Mouse (Mus musculus) liver, embryonic 16.5 days (tissue): ENCODE data around the gene Utrn. TPM values are rescaled to one million over a fixed set of nuclear protein-coding genes. Genes with fewer than 3 reads are reported as not detected.

Source experiments
- ATAC-seq: fragments of 200-750 bp; cut with Nextera tagmentation; 2 replicates; pipeline ENCODE4 v1.8.0; 2017; ENCODE audit warnings: low read depth, mild to moderate bottlenecking, moderate number of reproducible peaks, moderate library complexity
- H3K27ac ChIP-seq: fragments of 300-500 bp; sonication (generic); 2 replicates; pipeline ENCODE4 v1.5.1; 2014; ENCODE audit warnings: mild to moderate bottlenecking, low read length
- H3K27me3 ChIP-seq: fragments of 300-500 bp; sonication (generic); 2 replicates; pipeline ENCODE4 v1.6.1; 2014; ENCODE audit warnings: low read depth, low read length, mixed read lengths; ENCODE audit not compliant: control insufficient read depth, insufficient read depth
- H3K36me3 ChIP-seq: fragments of 300-500 bp; sonication (generic); 2 replicates; pipeline ENCODE4 v1.6.1; 2014; ENCODE audit warnings: mild to moderate bottlenecking; ENCODE audit not compliant: control insufficient read depth, insufficient read depth
- H3K4me1 ChIP-seq: fragments of 300-500 bp; sonication (generic); 2 replicates; pipeline ENCODE4 v1.6.1; 2014; ENCODE audit warnings: low read depth, low read length, mixed read lengths; ENCODE audit not compliant: control insufficient read depth
- H3K4me2 ChIP-seq: fragments of 300-500 bp; sonication (generic); 2 replicates; pipeline ENCODE4 v1.6.1; 2014; ENCODE audit warnings: low read depth, low read length, mixed read lengths
- H3K4me3 ChIP-seq: fragments of 300-500 bp; sonication (generic); 2 replicates; pipeline ENCODE4 v1.5.1; 2014; ENCODE audit warnings: low read depth, mild to moderate bottlenecking, low read length
- H3K9ac ChIP-seq: fragments of 300-500 bp; sonication (generic); 2 replicates; pipeline ENCODE4 v1.6.1; 2014; ENCODE audit warnings: low read depth, low read length
- H3K9me3 ChIP-seq: fragments of 300-500 bp; sonication (generic); replicated peaks from 2 replicates; pipeline ENCODE4 v1.6.1; 2016; ENCODE audit warnings: low read length; ENCODE audit not compliant: control insufficient read depth
- WGBS: fragments of 180-500 bp; shearing (Covaris S2); extraction: QIAGEN DNeasy Blood & Tissue Kit; methylation state at CpG from one replicate; pipeline ENCODE4 v1.1.7; 2014; ENCODE audit not compliant: insufficient replicate concordance; 5-methylcytosine and 5-hydroxymethylcytosine counted together
- polyA plus RNA-seq: library from polyadenylated mRNA; unstranded; fragments of >200 nt; fragmentation: Nextera tagmentation; extraction: Ambion mirVana; gene quantifications from 2 replicates; pipeline ENCODE4 v1.2.1, GENCODE M21; 2015

The Utrn gene
- polyA plus RNA-seq, 1 experiment from 2014 or later, result 10.2 TPM

- no peak overlapping the region for H3K4me3 ChIP-seq
- H3K4me2 ChIP-seq, result no peak overlapping the region
- H3K4me1 ChIP-seq, result no peaks in the 10 kb centered on the region; the same call in none of the 2 replicates
- ATAC-seq, result no peak
- no peaks in the 10 kb centered on the region for H3K27me3 ChIP-seq
- H3K36me3 ChIP-seq, result no peaks in the 10 kb centered on the region
- 40% methylated on average over 1 of the region's 1 CpGs for WGBS
- H3K9me3 ChIP-seq, result no peaks in the 10 kb centered on the region
- no peak overlapping the region for H3K9ac ChIP-seq
- H3K27ac ChIP-seq, result no peak overlapping the region
Measured at GRCm38 (mm10) chr10:12834215-12834614, 35.0 kb downstream of the Utrn start.

DNA sequence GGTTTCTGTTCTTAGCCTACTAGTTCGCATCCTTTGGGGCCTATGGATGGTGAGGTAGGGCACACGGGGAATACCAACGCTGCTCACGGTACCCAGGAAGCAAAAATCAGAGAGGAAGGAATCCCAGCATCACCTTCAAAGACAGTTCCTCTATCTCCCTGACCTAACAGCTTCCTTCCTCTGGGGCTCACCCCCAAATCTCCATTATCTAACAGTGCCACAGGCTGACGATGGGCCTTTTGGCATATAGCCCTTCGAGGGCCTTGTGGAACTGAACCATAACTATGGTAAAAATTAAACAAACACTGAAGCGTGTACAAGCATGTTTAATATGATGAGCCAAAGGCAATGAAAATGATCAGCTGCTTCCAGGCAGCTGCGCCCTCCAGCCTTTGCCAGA, 37.0 kb downstream of the Utrn start:
- no peak overlapping the region for H3K4me2 ChIP-seq
- H3K4me1 ChIP-seq, result no peaks in the 10 kb centered on the region; the same call in none of the 2 replicates
- no peak overlapping the region for H3K9ac ChIP-seq
- H3K4me3 ChIP-seq, result no peak overlapping the region
- WGBS, result 36% methylated on average over 8 of the region's 8 CpGs
- no peak overlapping the region for H3K27ac ChIP-seq
- no peaks in the 10 kb centered on the region for H3K27me3 ChIP-seq
- no peak for ATAC-seq
- H3K36me3 ChIP-seq, result no peaks in the 10 kb centered on the region
- no peaks in the 10 kb centered on the region for H3K9me3 ChIP-seq

- no peak overlapping the region for H3K4me3 ChIP-seq
- H3K27me3 ChIP-seq, result no peaks in the 10 kb centered on the region
- H3K36me3 ChIP-seq, result no peaks in the 10 kb centered on the region
- H3K9me3 ChIP-seq, result no peaks in the 10 kb centered on the region
- H3K4me1 ChIP-seq, result peaks cover 5% of the 10 kb centered on the region
- no peak overlapping the region for H3K4me2 ChIP-seq
- no peak overlapping the region for H3K27ac ChIP-seq
- ATAC-seq, result no peak
- H3K9ac ChIP-seq, result no peak overlapping the region
- WGBS, result 49% methylated on average over 4 of the region's 4 CpGs
Measured at GRCm38 (mm10) chr10:12827778-12828177, 41.4 kb downstream of the Utrn start.

GRCm38 (mm10) chr10:12827306-12827705, 41.9 kb downstream of the Utrn start:
- Histone ChIP-seq H3K27me3 (no peaks in the 10 kb centered on the region), H3K4me3 (no peak overlapping the region), H3K36me3 (no peaks in the 10 kb centered on the region), H3K27ac (no peak overlapping the region), H3K4me1 (peaks cover 5% of the 10 kb centered on the region), H3K9ac (no peak overlapping the region), H3K4me2 (no peak overlapping the region), H3K9me3 (no peaks in the 10 kb centered on the region)
- 55% methylated on average over 3 of the region's 3 CpGs for WGBS
- no peak for ATAC-seq

- WGBS, result 29% methylated on average over 6 of the region's 6 CpGs
- H3K27ac ChIP-seq, result no peak overlapping the region
- H3K4me1 ChIP-seq, result peaks cover 5% of the 10 kb centered on the region
- no peaks in the 10 kb centered on the region for H3K36me3 ChIP-seq
- ATAC-seq, result peak; percentile 66
- no peaks in the 10 kb centered on the region for H3K9me3 ChIP-seq
- no peak overlapping the region for H3K4me3 ChIP-seq
- H3K9ac ChIP-seq, result no peak overlapping the region
- no peak overlapping the region for H3K4me2 ChIP-seq
- H3K27me3 ChIP-seq, result no peaks in the 10 kb centered on the region
Measured at GRCm38 (mm10) chr10:12826760-12827281, 42.3 kb downstream of the Utrn start.

DNA sequence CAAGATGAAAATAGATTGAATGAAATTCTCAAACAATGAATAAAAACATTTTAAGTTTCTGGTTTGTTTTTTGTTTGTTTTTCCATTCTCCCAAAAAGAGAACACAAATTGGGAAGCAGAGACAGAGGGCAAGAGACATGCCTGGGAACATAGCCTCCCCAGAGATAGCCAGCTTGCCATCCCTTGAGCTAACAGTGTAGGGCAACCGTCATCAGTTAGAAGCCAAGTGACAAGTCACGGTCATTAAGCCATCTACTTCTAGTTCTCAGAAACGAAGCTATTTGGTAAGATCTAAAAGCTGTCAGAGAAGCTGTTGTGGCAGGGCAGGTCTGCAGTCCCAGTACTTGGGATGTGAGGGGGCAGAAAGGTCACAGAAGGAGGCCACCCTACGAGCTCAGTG, 44.8 kb downstream of the Utrn start:
- ATAC-seq, result no peak
- H3K4me3 ChIP-seq, result no peak overlapping the region
- no peaks in the 10 kb centered on the region for H3K9me3 ChIP-seq
- H3K4me2 ChIP-seq, result no peak overlapping the region
- H3K27ac ChIP-seq, result no peak overlapping the region
- no peaks in the 10 kb centered on the region for H3K36me3 ChIP-seq
- H3K27me3 ChIP-seq, result no peaks in the 10 kb centered on the region
- no peak overlapping the region for H3K9ac ChIP-seq
- WGBS, result 46% methylated on average over 4 of the region's 4 CpGs
- peaks cover 5% of the 10 kb centered on the region for H3K4me1 ChIP-seq

- ATAC-seq, result no peak
- WGBS, result 65% methylated on average over 15 of the region's 15 CpGs
- no peak overlapping the region for H3K27ac ChIP-seq
Measured at GRCm38 (mm10) chr10:12823437-12824219, 45.5 kb downstream of the Utrn start.

GRCm38 (mm10) chr10:12820978-12821735, 48.0 kb downstream of the Utrn start:
- no peak overlapping the region for H3K4me2 ChIP-seq
- 0 out of 2 replicates have a peak, but pooled peaks have one; percentile 21 for ATAC-seq
- H3K27me3 ChIP-seq, result no peaks in the 10 kb centered on the region
- peaks cover 4% of the 10 kb centered on the region for H3K4me1 ChIP-seq
- no peaks in the 10 kb centered on the region for H3K9me3 ChIP-seq
- WGBS, result 69% methylated on average over 13 of the region's 13 CpGs
- no peaks in the 10 kb centered on the region for H3K36me3 ChIP-seq
- H3K27ac ChIP-seq, result no peak overlapping the region
- H3K4me3 ChIP-seq, result no peak overlapping the region
- no peak overlapping the region for H3K9ac ChIP-seq

More at GRCm38 (mm10) chr10:12823437-12824219, 45.5 kb downstream of the Utrn start:
- Histone ChIP-seq H3K9ac (no peak overlapping the region), H3K27me3 (no peaks in the 10 kb centered on the region), H3K36me3 (no peaks in the 10 kb centered on the region), H3K4me2 (no peak overlapping the region), H3K4me1 (peaks cover 5% of the 10 kb centered on the region), H3K9me3 (no peaks in the 10 kb centered on the region), H3K4me3 (no peak overlapping the region)

GRCm38 (mm10) chr10:12817409-12817808, 51.8 kb downstream of the Utrn start:
- no peak overlapping the region for H3K9ac ChIP-seq
- no peaks in the 10 kb centered on the region for H3K27me3 ChIP-seq
- H3K9me3 ChIP-seq, result no peaks in the 10 kb centered on the region
- peaks cover 30% of the 10 kb centered on the region for H3K4me1 ChIP-seq
- H3K27ac ChIP-seq, result no peak overlapping the region
- no peak overlapping the region for H3K4me2 ChIP-seq
- no peak overlapping the region for H3K4me3 ChIP-seq
- WGBS, result 85% methylated on average over 6 of the region's 6 CpGs
- H3K36me3 ChIP-seq, result no peaks in the 10 kb centered on the region
- ATAC-seq, result no peak
